Mouse (Mus musculus) forebrain, embryonic 11.5 days (tissue): ENCODE measurements around the gene Mlf2. TPM values are rescaled to one million over a fixed set of nuclear protein-coding genes. Genes with fewer than 3 reads are reported as not detected.

Source experiments
- ATAC-seq: fragments of 200-750 bp; cut with Nextera tagmentation; replicated peaks from 2 replicates; pipeline ENCODE4 v1.8.0; 2017; ENCODE audit warnings: moderate TSS enrichment; ENCODE audit not compliant: low FRiP score
- DNase-seq: peaks from one replicate; pipeline ENCODE4 v3.0.0-alpha.2; 2017; ENCODE audit warnings: low spot score
- H3K27ac ChIP-seq: fragments of 300-500 bp; sonication (generic); 2 replicates; pipeline ENCODE4 v1.5.1; 2014; ENCODE audit warnings: low read depth, low read length
- H3K27me3 ChIP-seq: fragments of 300-500 bp; sonication (generic); 2 replicates; pipeline ENCODE4 v1.6.1; 2014; ENCODE audit warnings: mild to moderate bottlenecking, low read length, mixed read lengths; ENCODE audit not compliant: control insufficient read depth, insufficient read depth
- H3K36me3 ChIP-seq: fragments of 300-500 bp; sonication (generic); 2 replicates; pipeline ENCODE4 v1.6.1; 2014; ENCODE audit warnings: mild to moderate bottlenecking, low read length, moderate library complexity, mixed read lengths; ENCODE audit not compliant: control insufficient read depth, insufficient read depth
- H3K4me1 ChIP-seq: fragments of 300-500 bp; sonication (generic); replicated peaks from 2 replicates; pipeline ENCODE4 v1.6.1; 2014; ENCODE audit warnings: low read length, mixed read lengths; ENCODE audit not compliant: control insufficient read depth, insufficient read depth
- H3K4me2 ChIP-seq: fragments of 300-500 bp; sonication (generic); 2 replicates; pipeline ENCODE4 v1.6.1; 2014; ENCODE audit warnings: low read depth, mild to moderate bottlenecking, low read length, moderate library complexity, mixed read lengths; ENCODE audit not compliant: severe bottlenecking
- H3K4me3 ChIP-seq: fragments of 300-500 bp; sonication (generic); 2 replicates; pipeline ENCODE4 v1.5.1; 2014; ENCODE audit warnings: low read depth, low read length
- H3K9ac ChIP-seq: fragments of 300-500 bp; sonication (generic); 2 replicates; pipeline ENCODE4 v1.6.1; 2014; ENCODE audit warnings: low read length
- H3K9me3 ChIP-seq: fragments of 300-500 bp; sonication (generic); 2 replicates; pipeline ENCODE4 v1.6.1; 2016; ENCODE audit warnings: low read length, mixed read lengths; ENCODE audit not compliant: control insufficient read depth
- WGBS: fragments of 180-500 bp; shearing (Covaris S2); extraction: QIAGEN DNeasy Blood & Tissue Kit; methylation state at CpG from one replicate; pipeline ENCODE4 v1.1.7; 2014; 5-methylcytosine and 5-hydroxymethylcytosine counted together
- polyA plus RNA-seq: library from polyadenylated mRNA; unstranded; fragments of >200 nt; fragmentation: Nextera tagmentation; extraction: Ambion mirVana; gene quantifications from 2 replicates; pipeline ENCODE4 v1.2.1, GENCODE M21; 2014

The Mlf2 gene
- polyA plus RNA-seq, 1 experiment from 2014 or later: 450 TPM

DNA sequence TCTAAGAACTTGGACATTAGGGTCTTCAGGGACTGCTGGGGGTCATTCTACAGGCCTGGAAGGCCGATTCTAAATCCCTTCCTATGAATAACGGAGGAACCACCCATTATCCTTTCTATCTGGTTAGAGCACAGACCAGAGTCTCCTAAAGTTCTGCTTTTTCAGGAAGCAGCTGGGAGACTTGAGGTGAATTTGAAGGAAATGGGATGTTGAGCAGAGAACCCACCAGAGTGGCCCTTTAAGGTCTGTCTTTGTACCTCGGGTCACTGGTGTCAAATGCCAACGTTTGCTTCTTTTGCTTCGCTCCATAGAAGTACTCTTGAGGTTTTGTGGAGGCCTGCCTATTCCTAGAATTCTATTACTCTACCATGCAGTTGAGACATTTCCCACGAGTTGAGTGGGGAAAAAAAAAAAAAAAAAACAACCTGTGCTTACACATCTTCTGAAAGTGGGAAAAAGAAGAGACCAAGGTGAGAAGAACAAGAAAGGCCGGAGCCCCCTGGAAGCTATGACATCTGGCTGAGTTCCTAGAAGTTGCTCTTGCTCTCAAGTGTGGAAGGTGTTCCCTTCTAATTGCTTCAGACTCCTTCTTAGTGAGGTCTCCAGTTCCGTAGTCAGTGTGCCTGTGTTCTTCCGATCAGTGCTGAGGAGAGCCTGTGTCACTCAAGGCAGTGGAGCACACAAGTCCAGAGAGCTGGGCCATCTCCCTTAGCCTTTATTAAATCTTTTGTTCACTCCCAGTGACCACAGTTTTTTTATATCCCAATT, 10.7 kb upstream of the Mlf2 start:
- ATAC-seq (no peak), DNase-seq (peak; percentile 45)
- peak overlapping the region; percentile 54 for H3K9ac ChIP-seq
- H3K27me3 ChIP-seq: no peaks in the 10 kb centered on the region
- H3K4me2 ChIP-seq: peak overlapping the region; percentile 25; the same call in 1 of the 2 replicates
- H3K36me3 ChIP-seq: no peaks in the 10 kb centered on the region
- H3K27ac ChIP-seq: peak overlapping the region; percentile 99
- H3K4me1 ChIP-seq: peaks cover 22% of the 10 kb centered on the region
- H3K9me3 ChIP-seq: no peaks in the 10 kb centered on the region
- 26% methylated on average over 9 of the region's 9 CpGs for WGBS
- H3K4me3 ChIP-seq: peak overlapping the region; percentile 4; the same call in 1 of the 2 replicates

DNA sequence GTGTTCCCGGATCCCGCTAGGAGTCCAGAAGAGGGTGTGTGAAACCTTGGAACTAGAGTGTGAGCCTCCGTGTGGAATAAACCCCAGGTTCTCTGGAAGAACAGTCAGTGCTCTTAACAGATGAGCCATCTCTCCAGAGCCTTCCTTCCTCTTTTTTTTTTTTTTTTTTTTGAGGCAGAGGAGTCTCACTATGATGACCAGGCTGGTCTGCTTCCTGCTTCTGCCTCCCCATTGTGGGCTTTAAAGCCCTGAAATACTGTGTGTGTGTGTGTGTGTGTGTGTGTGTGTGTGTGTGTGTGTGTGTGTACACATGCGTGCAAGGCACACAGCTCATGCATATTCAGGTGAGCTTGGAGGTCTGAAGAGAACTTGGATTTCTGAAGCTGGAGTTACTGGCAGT, 9.6 kb upstream of the Mlf2 start:
- Histone ChIP-seq H3K4me3 (no peak overlapping the region), H3K36me3 (no peaks in the 10 kb centered on the region), H3K27ac (peak overlapping the region; percentile 99; the same call in 1 of the 2 replicates), H3K4me2 (no peak overlapping the region), H3K4me1 (peaks cover 19% of the 10 kb centered on the region), H3K9me3 (no peaks in the 10 kb centered on the region), H3K27me3 (no peaks in the 10 kb centered on the region), H3K9ac (no peak overlapping the region)
- ATAC-seq: no peak
- 74% methylated on average over 4 of the region's 4 CpGs for WGBS
- DNase-seq: peak; percentile 44

DNA sequence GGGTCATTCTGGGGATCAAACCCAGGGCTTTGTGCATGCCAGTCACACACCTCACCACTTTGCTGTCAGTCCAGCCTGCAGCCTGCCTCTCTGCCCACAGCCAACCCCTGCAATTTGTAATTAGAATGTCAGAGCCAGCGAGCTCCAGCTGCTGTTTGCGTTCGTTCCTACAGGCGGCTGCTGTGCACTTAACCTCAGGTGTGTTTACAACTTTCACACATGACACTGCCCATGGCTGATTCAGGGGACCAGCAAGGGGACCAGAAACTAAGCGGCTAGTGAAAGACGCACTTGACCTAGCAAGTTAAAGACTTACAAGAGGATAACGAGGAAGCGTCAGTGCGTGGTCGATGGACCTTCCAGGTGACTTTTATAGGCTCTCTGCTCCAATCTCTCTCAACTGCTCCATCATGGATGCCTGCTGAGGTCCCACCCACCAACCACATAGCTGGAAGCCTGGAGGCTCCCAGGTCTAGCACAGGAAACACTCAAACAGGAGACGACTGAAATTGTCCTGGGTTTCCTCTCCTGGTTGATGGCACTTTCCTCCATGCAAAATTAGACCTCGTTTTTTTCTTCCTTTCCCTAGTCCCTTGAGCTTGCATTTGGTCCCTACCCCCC, 5.9 kb upstream of the Mlf2 start:
- Histone ChIP-seq H3K4me3 (no peak overlapping the region), H3K4me1 (peaks cover 13% of the 10 kb centered on the region), H3K9ac (no peak overlapping the region), H3K4me2 (no peak overlapping the region), H3K9me3 (no peaks in the 10 kb centered on the region), H3K27me3 (no peaks in the 10 kb centered on the region), H3K36me3 (no peaks in the 10 kb centered on the region), H3K27ac (no peak overlapping the region)
- 39% methylated on average over 12 of the region's 12 CpGs for WGBS
- ATAC-seq: no peak
- peak; percentile 38 for DNase-seq

DNA sequence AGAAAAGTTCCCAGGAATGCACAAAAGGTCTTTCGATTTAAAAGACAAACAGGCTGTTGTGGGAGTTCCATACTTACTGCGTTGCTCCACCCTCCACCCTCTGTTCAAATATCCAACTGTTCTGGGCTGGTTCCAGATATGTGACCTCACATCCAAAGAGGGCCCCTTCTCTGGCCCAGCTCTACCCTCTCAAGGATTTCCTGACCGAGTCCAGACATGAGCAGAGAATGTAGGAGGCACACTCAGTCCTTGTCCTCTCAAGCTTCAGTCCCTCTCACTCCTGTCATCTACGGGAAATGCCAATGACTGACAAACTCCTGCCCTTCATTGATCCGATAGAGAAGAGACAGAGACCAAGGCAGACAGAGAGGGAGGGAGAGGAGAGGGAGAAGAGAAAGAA, 5.2 kb upstream of the Mlf2 start:
- Histone ChIP-seq H3K27me3 (no peaks in the 10 kb centered on the region), H3K4me2 (no peak overlapping the region), H3K36me3 (no peaks in the 10 kb centered on the region), H3K4me1 (peaks cover 10% of the 10 kb centered on the region; the same call in 1 of the 2 replicates), H3K4me3 (no peak overlapping the region), H3K9ac (no peak overlapping the region), H3K27ac (no peak overlapping the region), H3K9me3 (no peaks in the 10 kb centered on the region)
- ATAC-seq: no peak
- DNase-seq: peak; percentile 44
- 61% methylated on average over 5 of the region's 5 CpGs for WGBS

DNA sequence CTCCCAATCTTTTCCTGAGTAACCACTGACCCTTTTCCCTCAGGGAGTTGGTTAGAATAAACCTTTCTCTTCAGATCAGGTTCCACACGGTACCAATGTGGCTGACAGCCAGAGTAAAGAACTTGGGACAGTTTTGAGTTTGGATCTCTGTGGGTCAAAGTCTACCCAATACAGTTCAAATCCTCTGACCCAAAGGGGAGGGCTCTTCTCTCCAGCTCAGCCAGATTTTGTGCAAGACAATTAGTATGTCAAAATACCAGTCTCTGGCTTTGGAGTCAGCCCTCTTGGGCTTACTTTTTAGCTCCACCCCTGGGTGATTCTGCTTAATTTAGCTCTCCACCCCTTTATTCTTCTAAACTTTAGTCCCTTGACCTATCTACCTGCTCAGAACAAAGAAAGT, 955 bp upstream of the Mlf2 start:
- ATAC-seq: 0 out of 2 replicates have a peak, but pooled peaks have one; percentile 0
- Histone ChIP-seq H3K4me1 (peaks cover 11% of the 10 kb centered on the region), H3K9ac (peak overlapping the region; percentile 52; the same call in 1 of the 2 replicates), H3K27ac (peak overlapping the region; percentile 86), H3K4me2 (peak overlapping the region; percentile 92; the same call in 1 of the 2 replicates), H3K4me3 (peak overlapping the region; percentile 95), H3K27me3 (no peaks in the 10 kb centered on the region), H3K9me3 (no peaks in the 10 kb centered on the region), H3K36me3 (peaks cover 4% of the 10 kb centered on the region)
- WGBS: 35% methylated on average over 1 of the region's 1 CpGs
- DNase-seq: no peak

DNA sequence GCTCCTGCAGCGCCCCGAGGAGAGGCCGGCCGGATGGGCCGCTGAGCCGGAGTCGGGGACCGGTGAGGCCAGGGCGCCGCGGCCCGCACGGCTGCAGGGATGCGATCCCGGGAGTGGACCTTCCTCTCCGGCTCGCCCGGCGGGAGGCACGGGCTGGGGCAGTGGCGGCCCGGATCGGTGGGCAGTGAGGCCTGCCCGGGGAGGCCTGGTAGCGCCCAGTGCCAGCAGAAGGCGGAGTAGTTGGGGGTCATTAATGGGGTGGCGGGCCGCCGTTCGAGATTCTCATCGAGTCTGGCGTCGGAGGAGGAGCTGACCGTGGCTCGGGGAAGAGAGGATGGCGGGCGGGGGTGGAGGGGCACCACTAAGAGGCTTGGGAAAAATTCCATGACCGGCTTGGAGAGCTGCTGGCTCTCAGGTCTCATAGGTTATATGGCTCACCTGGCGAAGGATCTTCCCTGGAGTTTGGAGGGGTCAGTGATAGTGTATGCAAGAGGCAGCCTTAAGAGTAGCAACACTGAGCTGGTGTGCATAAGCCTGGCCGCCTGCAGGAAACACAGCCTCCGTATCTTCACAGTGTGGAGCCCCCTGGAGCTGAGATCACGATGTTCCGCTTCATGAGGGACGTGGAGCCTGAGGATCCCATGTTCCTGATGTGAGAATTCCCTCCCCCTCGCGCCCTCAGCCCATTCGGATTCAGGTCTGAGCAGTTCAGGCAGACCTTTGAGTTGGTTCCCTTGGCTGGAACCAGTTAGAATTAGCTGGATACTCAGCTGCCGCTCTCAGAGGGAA, 533 bp downstream of the Mlf2 start:
- DNase-seq: no peak
- peaks cover 11% of the 10 kb centered on the region for H3K4me1 ChIP-seq
- no peaks in the 10 kb centered on the region for H3K27me3 ChIP-seq
- ATAC-seq: peak; percentile 18
- peak overlapping the region; percentile 94 for H3K9ac ChIP-seq
- H3K4me2 ChIP-seq: peak overlapping the region; percentile 92
- H3K36me3 ChIP-seq: peaks cover 10% of the 10 kb centered on the region
- H3K4me3 ChIP-seq: peak overlapping the region; percentile 95
- WGBS: 2% methylated on average over 45 of the region's 48 CpGs
- no peaks in the 10 kb centered on the region for H3K9me3 ChIP-seq
- H3K27ac ChIP-seq: peak overlapping the region; percentile 86

DNA sequence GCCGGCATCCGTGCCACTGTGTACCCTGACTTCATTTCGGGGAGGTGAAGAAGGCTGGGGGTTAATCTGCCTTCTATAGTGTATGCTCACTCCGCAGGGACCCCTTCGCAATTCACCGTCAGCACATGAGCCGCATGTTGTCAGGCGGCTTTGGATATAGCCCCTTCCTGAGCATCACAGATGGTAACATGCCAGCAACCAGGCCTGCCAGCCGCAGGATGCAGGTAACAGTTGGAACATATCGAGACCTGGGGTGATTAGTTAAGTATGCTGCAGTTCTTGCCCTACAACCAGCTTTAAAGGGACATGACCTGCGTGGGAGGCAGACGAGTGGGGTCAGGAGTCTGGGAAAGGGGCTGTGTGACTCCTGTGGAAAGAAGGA, 1.1 kb downstream of the Mlf2 start:
- peak overlapping the region; percentile 94 for H3K9ac ChIP-seq
- peak overlapping the region; percentile 92 for H3K4me2 ChIP-seq
- peaks cover 10% of the 10 kb centered on the region for H3K36me3 ChIP-seq
- WGBS: 49% methylated on average over 12 of the region's 12 CpGs
- no peaks in the 10 kb centered on the region for H3K27me3 ChIP-seq
- H3K4me1 ChIP-seq: peaks cover 11% of the 10 kb centered on the region
- ATAC-seq (no peak), DNase-seq (no peak)
- no peak overlapping the region for H3K27ac ChIP-seq
- H3K4me3 ChIP-seq: peak overlapping the region; percentile 95
- H3K9me3 ChIP-seq: no peaks in the 10 kb centered on the region

DNA sequence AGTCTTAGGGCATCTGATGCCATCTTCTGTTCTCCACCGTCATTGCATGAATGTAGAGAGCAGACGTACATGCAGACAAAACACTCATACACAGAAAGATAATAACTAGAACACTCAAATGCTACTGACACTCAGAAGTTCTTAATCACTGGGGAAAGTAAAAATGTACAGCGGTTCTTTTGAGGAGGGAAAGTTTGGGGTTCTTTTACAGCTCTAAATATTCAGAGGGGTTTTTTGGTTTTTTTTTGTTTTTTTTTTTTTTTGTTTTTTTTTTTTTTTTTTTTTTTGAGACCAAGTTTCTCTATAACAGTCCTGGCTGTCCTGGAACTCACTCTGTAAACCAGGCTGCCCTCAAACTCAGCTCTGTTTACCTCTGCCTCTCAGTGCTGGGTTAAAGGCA, 1.9 kb downstream of the Mlf2 start:
- no peak overlapping the region for H3K9ac ChIP-seq
- H3K9me3 ChIP-seq: no peaks in the 10 kb centered on the region
- ATAC-seq: no peak
- no peak overlapping the region for H3K4me2 ChIP-seq
- no peak overlapping the region for H3K27ac ChIP-seq
- H3K4me1 ChIP-seq: peaks cover 11% of the 10 kb centered on the region
- H3K4me3 ChIP-seq: no peak overlapping the region
- WGBS: 92% methylated on average over 3 of the region's 3 CpGs
- peaks cover 10% of the 10 kb centered on the region for H3K36me3 ChIP-seq
- DNase-seq: no peak
- H3K27me3 ChIP-seq: no peaks in the 10 kb centered on the region
